Mouse (Mus musculus) ovary, adult 18-20 months (tissue): ENCODE measurements around the gene Krt2.

Experiments
- DNase-seq: peaks from one replicate; pipeline ENCODE4 v3.0.0; 2022; ENCODE audit warnings: low spot score, mixed read lengths

Gene Krt2

DNA sequence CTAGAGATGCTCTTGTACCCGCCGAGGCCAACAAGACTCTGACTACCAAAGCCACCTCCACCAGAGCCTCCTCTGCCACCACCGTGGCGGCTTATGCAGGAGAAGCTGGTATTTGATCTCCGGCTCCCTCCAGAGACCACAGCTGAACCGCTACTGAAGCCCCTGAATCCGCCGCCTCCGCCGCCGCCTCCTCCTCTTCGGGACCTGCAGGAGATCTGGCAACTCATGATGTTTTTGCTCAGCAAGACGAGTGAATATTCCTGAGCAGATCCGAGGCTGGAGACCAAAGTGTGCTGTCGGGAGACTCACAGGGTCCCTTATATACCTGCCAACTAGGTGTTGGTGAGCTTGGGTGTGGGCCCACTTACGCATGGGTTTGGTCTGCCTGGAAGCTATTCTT, at the start of gene Krt2:
Gene Krt2 (minus strand): TSS at position 295 of the 400 bp plus-strand sequence.
- no peak for DNase-seq

- DNase-seq = no peak
Observed at GRCm38 (mm10) chr15:101866754-101867153, 48.8 kb upstream of the Krt2 start.

DNA sequence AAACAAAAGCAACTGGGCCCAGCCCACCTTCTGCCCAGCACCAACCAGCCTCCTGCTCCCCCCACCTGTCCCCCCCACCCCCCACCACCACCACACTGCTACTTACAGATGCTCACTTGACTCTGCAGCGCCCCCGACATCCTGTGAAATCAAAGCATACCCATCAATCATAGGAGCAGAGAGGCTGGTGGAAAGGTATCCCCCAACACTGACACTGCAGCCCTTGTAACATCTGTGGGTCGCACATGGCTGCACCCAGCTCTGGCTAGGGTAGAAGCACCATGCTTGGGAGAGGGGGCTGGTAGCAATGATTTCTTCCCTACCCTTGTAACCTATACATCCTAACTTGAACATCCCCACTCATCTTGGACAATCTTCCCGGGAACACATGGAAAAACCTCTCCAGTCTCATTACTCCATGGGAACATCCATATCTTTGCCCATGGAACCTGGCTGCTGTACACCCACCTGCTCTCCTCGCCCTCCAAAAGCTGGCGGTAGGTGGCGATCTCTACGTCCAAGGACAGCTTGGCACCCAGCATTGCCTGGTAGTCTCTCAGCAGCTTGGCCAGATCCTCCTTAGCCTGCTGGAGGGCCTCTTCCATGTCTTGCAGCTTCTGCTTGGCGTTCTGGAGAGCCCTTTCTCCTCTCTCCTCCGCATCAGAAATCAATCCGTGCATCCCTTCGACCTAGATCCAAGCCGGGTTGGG, 42.6 kb upstream of the Krt2 start:
- no peak for DNase-seq

GRCm38 (mm10) chr15:101859735-101860170, 41.8 kb upstream of the Krt2 start:
- DNase-seq = peak; percentile 13

DNA sequence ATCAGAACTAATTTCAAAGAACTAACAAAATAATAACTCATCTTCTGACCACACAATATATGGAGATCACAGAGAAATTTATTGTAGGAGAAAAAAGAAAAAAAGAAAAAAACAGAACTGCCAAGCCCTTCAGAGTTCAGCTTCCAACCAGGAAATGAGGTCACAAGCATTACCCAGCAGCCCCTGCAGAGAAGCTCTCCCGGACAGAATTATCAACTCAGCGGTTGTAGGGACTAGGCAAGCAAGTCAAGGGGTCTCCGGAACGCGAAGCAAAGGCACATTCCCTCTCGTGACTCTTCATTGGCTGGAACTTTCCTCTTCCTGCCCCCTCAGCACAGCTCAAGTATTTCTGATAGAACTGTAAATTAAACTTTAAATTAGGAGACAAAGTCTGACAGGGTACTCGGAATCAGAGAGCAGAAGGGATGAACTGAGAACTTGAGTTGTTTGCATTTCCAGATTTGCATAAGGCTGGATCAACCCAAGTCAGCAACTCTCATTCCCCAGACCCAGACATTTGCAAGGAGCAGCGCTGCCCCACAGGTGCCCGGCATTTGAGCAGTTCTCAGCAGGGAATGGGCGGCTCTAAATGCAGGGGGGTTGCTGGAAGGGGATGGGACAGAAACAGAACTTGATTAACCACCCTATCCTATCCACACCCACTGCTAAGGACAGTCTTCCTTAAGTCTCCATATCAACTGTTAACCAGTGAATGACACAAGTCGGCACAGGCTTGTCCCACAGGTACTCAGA, 40.9 kb upstream of the Krt2 start:
- no peak for DNase-seq

DNA sequence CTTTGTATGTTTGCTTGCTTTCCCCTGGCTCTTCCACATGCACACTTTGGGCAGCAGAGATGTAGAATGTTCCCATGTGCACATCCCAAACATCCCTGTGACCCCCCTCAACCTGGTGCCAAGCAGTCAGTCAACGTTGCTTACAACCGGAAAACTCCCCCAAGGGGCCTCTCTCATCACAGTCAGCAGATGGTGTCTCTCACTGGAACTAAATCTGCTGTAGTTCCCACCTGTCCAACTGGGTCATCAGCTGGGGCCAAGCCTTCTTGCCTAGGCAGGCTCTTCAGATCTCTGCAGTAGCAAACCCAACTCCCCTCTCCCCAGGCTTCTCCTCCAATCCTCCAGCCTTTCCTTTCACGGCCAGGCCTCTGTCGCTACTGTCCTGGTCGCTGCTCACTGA, 38.7 kb upstream of the Krt2 start:
- DNase-seq = no peak

GRCm38 (mm10) chr15:101855732-101856131, 37.8 kb upstream of the Krt2 start:
- no peak for DNase-seq

GRCm38 (mm10) chr15:101854294-101854693, 36.3 kb upstream of the Krt2 start:
- no peak for DNase-seq

DNA sequence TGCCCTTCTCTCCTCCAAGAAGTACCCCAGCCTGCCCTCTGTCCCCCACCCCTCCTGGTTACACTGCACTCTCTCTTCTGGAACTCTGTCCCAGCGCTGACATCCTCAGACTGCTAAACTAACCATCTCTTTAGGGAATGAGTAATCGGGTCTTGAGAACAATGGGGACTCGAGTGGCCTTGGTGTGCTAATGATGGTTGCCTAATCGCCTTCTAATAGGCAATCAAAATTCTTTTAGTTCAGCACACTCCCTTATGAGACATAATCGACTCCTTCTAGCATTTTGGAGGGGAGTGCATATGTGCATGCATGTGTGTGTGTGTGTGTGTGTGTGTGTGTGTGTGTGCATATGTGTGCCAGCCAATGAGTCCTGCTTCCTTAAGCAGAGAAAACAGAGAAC, 34.6 kb upstream of the Krt2 start:
- DNase-seq = no peak

- DNase-seq = no peak
Observed at GRCm38 (mm10) chr15:101850694-101851093, 32.7 kb upstream of the Krt2 start, which contains the start of gene Krt1. TSS of gene Krt1 (minus strand) at chr15:101850794.

DNA sequence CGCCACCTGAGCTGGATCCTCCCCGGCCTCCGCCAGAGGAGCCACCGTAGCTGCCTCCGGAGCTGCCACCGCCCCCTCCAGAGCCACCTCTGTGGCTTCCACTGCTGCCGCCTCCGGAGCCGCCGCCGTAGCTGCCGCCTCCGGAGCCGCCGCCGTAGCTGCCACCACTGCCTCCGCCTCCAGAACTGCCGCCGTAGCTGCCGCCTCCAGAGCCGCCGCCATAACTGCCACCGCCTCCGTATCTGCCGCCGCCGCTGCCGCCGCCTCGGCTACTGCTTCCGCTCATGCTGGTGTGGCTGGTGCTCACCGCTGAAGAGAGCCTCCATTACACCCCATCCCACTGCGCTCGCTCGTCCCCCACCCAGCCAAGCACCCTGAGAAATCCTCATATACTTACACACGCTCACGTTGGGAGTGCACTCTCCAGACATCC, 28.0 kb upstream of the Krt2 start:
- DNase-seq = peak; percentile 23

DNA sequence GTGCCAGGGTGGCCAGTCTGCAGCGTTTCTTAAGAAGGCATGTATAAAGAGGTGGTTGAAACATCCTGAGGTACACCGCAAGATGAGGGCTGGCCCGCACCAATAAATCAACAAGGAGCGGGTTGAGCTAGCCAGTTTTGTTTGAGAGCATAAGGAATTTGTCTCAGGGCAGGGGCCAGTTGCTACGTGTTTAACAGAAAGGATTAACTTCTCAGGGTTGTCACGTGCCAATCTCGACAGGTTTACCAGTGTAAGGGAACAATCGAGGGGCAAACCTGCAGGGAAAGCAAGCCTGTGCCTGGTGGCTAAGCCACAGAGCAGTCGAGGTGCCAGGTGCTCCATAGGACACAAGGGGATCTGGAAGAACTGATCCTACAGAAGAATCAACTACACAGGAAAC, 25.2 kb upstream of the Krt2 start:
- no peak for DNase-seq

GRCm38 (mm10) chr15:101834784-101835328, 16.9 kb upstream of the Krt2 start:
- DNase-seq = no peak

- no peak for DNase-seq
Observed at GRCm38 (mm10) chr15:101833131-101833530, 15.2 kb upstream of the Krt2 start.

GRCm38 (mm10) chr15:101829441-101829840, 11.5 kb upstream of the Krt2 start:
- DNase-seq = no peak

DNA sequence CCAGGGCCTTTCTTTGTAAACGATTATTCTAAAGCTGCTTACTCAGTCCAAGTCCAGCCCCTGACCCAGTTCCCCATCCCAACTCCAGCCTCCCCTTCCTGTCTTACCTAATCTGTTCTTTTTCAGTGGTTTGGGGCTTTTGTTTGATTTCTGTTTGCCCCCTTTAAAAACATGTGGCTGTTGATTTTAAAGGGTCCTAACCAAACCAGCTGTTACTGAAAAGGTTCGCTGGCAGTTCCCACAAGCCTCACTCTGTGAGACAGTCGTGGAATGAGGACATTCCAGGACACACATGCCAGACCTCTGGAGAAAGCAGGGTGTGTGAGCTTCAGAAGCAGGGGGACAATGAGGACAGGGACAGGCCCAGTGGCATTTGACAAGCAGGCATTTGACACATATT, 3.8 kb upstream of the Krt2 start:
- no peak for DNase-seq

GRCm38 (mm10) chr15:101803052-101803822, 14.7 kb downstream of the Krt2 start:
- peak; percentile 30 for DNase-seq

DNA sequence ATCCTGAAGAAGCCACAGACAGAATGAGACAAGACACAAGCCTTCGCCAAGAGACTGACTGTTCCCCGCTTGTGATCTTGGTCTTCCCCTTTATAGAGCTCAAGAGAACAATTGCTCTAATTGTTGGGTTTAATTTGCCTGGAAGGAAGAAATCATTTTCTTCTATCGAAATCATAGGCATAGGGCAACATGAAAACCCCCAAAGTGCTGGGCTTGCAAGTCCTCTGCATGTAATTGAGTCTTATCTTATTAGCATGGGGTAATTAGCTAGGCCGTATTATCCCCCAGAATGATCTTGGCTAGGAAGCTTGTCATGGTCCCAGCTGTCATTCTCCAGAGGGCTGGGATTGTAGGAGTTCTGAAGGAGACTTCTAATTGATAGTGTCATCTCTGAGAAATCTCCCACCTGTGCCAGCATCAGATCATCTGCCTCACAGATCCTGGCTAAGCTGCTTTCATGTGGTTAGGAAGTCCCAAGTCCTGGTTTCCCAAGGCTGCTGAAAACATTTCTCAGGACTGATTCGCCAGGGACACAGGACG, 15.6 kb downstream of the Krt2 start, which contains the start of gene Krt73:
Gene Krt73 (minus strand): TSS at position 51 of the 540 bp plus-strand sequence.
- DNase-seq = no peak

GRCm38 (mm10) chr15:101790867-101791266, 27.1 kb downstream of the Krt2 start:
- no peak for DNase-seq

- DNase-seq = no peak
Observed at GRCm38 (mm10) chr15:101786360-101786759, 31.6 kb downstream of the Krt2 start, which contains the start of gene Krt72. TSS of gene Krt72 (minus strand) at chr15:101786460.

DNA sequence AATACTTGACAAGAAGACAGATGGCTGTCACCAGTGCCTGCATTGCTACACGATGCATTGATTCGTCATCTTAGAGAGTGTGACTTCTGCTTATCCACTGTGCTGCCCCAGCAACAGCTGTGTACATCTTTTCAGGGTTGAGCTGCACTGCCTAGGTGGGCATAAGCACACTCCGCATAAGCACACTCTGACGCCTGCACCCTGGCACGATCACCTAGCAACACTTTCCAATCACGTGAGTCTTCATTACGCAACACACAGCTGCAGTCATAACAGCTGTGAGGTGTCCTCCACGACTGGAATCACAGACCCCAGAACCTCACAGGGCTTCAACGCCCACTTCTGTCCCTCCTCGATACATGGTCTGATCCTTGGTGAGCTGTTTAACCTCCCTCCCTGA, 44.5 kb downstream of the Krt2 start:
- DNase-seq = no peak

DNA sequence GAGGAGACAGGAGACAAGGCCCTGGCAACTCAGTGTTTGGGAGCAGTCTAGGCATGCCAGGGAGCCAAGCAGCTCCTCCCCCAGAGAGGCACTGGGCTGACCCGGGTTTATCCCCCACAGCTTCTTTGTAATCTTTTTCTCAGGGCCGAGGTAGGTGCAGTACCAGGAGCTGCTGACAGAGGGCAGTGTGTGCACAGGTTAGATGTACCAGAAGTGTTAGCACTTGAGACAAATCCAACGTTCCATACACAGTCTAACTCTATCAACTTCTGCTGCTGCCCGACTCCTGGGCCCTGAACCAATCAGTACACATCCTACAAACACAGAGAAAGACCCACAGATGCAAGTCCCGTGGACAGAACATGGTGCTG, 45.3 kb downstream of the Krt2 start:
- peak; percentile 62 for DNase-seq
